Mouse (Mus musculus) midbrain, embryonic 10.5 days (tissue): ENCODE data around the gene 4921539E11Rik. TPM values are rescaled to one million over a fixed set of nuclear protein-coding genes. Genes with fewer than 3 reads are reported as not detected.

Experiments
- DNase-seq: peaks from one replicate; pipeline ENCODE4 v3.0.0-alpha.2; 2017; ENCODE audit warnings: low spot score
- H3K27ac ChIP-seq: fragments of 300-500 bp; sonication (generic); replicated peaks from 2 replicates; pipeline ENCODE4 v1.5.1; 2016; ENCODE audit warnings: mild to moderate bottlenecking
- H3K27me3 ChIP-seq: fragments of 300-500 bp; sonication (generic); 2 replicates; pipeline ENCODE4 v1.6.1; 2016; ENCODE audit warnings: low read depth, mild to moderate bottlenecking; ENCODE audit not compliant: poor library complexity, severe bottlenecking
- H3K36me3 ChIP-seq: fragments of 300-500 bp; sonication (generic); 2 replicates; pipeline ENCODE4 v1.6.1; 2016; ENCODE audit warnings: mild to moderate bottlenecking, moderate library complexity
- H3K4me1 ChIP-seq: fragments of 300-500 bp; sonication (generic); 2 replicates; pipeline ENCODE4 v1.6.1; 2016
- H3K4me3 ChIP-seq: fragments of 300-500 bp; sonication (generic); 2 replicates; pipeline ENCODE4 v1.5.1; 2016; ENCODE audit warnings: mild to moderate bottlenecking, moderate library complexity
- H3K9me3 ChIP-seq: fragments of 300-500 bp; sonication (generic); replicated peaks from 2 replicates; pipeline ENCODE4 v1.6.1; 2016; ENCODE audit warnings: mild to moderate bottlenecking
- WGBS: fragments of 180-500 bp; shearing (Covaris S2); methylation state at CpG from one replicate; pipeline ENCODE4 v1.1.7; 2016; 5-methylcytosine and 5-hydroxymethylcytosine counted together
- polyA plus RNA-seq: library from polyadenylated mRNA; unstranded; fragments of >200 nt; fragmentation: Nextera tagmentation; extraction: Ambion mirVana; gene quantifications from 2 replicates; pipeline ENCODE4 v1.2.1, GENCODE M21; 2016

The 4921539E11Rik gene
- polyA plus RNA-seq, 1 experiment from 2014 or later: not detected

GRCm38 (mm10) chr4:103219011-103219410, 71.7 kb downstream of the 4921539E11Rik start:
- no peak for DNase-seq
- H3K27ac ChIP-seq: no peak overlapping the region
- H3K4me1 ChIP-seq: peaks cover 12% of the 10 kb centered on the region
- H3K4me3 ChIP-seq: no peak overlapping the region
- 77% methylated on average over 5 of the region's 5 CpGs for WGBS
- H3K9me3 ChIP-seq: no peaks in the 10 kb centered on the region
- H3K36me3 ChIP-seq: no peaks in the 10 kb centered on the region
- no peaks in the 10 kb centered on the region for H3K27me3 ChIP-seq

DNA sequence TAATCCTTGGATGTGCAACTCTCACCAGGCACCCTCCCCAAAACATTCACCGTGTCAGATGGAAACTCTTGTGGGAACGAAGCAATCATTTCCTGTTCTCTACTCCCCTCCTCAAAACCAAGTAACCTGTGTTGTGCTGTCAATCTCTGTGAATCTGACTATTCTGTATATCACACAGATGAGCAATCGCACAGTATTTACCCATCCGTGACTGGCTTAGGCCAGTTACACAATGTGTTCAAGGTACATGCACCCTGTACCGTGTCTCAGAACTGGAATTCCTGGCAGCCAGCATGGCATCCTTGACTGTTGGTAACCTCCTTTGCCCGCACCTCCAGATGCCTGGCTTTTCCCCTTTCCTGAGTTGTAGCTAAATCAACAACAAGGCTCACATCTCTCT, 74.6 kb downstream of the 4921539E11Rik start:
- H3K4me1 ChIP-seq: peaks cover 22% of the 10 kb centered on the region

DNA sequence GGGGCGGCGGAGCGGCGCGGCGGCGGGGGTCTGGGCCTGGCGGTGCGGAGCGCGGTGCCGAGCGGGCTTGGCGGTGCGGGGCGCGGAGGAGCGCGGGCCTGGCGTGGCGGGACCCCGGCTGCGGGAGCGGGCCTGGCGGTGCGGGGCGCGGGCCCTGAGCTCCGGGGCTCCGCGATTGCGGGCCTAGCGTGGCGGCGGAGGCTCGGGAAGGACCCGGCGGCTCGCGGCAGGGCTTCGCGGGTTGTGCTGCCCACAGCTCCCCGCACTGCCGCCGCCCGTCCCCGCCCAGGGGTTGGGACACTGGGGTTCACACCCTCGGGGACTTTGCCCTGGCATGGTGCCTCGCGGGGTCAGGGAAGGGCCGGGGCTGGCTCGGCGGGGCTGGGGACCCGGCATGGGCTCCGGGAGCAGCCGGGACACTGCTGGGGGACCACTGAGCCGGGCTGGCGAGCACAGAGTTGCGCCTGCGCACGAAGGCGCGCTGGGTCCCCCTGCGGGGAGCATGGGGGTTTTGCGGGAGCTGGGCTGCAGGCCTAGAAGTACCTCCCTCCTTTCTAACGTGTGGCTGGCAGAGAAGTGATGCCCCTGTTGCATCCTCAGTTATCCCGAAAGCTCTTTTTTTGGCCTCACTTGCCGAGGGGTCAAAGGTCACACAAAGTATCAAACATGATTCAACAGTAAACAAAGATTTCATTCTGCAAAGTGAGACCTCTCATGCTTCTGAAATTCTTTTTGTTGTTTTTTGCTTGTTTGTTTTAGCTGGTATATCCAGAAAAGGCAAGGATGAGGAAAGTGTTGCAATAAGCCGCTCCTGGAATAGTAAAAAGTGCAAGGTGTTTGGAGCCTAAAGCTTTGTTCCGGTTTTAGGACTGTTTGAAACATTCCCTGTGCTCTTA, 75.5 kb downstream of the 4921539E11Rik start, which contains the start of gene Slc35d1:
Gene Slc35d1, minus strand, starts transcription at position 240 of the 896 bp plus-strand sequence.
- no peaks in the 10 kb centered on the region for H3K27me3 ChIP-seq
- H3K36me3 ChIP-seq: peaks cover 12% of the 10 kb centered on the region
- peak; percentile 89 for DNase-seq
- H3K9me3 ChIP-seq: no peaks in the 10 kb centered on the region
- peak within 1 kb of the TSS; percentile 99 for H3K27ac ChIP-seq
- peak within 1 kb of the TSS; percentile 66 for H3K4me3 ChIP-seq
- WGBS: 3% methylated on average over 70 of the region's 70 CpGs
- H3K4me1 ChIP-seq: peaks cover 22% of the 10 kb centered on the region

More for the DNA sequence above, 74.6 kb downstream of the 4921539E11Rik start:
- no peak overlapping the region for H3K27ac ChIP-seq
- 87% methylated on average over 6 of the region's 6 CpGs for WGBS
- peaks cover 3% of the 10 kb centered on the region for H3K36me3 ChIP-seq
- H3K27me3 ChIP-seq: no peaks in the 10 kb centered on the region
- DNase-seq: no peak
- no peak overlapping the region for H3K4me3 ChIP-seq
- H3K9me3 ChIP-seq: no peaks in the 10 kb centered on the region

DNA sequence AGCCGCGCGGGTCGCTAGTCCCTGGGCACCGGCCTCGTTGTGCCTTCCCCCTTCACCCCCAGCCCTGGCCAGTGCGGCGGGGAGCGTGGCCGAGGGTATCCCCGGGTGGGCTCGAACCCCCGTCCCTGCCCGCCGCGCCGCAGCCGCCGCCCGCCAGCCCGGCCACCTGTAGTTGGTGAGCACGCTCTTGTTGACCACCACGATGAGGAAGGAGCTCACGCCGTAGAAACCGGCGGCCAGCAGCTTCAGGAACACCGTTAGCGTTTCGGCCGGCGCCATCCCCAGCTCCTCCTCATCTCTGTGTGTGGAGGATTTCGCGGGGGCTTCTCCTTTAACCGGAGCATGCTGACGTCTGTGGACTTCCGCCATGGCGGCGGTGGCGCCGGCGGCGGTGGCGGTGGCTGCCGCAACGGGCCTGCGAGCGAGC, 76.2 kb downstream of the 4921539E11Rik start:
- H3K36me3 ChIP-seq: peaks cover 18% of the 10 kb centered on the region
- DNase-seq: peak; percentile 83
- no peaks in the 10 kb centered on the region for H3K9me3 ChIP-seq
- H3K4me3 ChIP-seq: peak overlapping the region; percentile 66
- under 1% methylated on average over 48 of the region's 48 CpGs for WGBS
- H3K4me1 ChIP-seq: peaks cover 22% of the 10 kb centered on the region
- H3K27ac ChIP-seq: peak overlapping the region; percentile 99
- no peaks in the 10 kb centered on the region for H3K27me3 ChIP-seq

DNA sequence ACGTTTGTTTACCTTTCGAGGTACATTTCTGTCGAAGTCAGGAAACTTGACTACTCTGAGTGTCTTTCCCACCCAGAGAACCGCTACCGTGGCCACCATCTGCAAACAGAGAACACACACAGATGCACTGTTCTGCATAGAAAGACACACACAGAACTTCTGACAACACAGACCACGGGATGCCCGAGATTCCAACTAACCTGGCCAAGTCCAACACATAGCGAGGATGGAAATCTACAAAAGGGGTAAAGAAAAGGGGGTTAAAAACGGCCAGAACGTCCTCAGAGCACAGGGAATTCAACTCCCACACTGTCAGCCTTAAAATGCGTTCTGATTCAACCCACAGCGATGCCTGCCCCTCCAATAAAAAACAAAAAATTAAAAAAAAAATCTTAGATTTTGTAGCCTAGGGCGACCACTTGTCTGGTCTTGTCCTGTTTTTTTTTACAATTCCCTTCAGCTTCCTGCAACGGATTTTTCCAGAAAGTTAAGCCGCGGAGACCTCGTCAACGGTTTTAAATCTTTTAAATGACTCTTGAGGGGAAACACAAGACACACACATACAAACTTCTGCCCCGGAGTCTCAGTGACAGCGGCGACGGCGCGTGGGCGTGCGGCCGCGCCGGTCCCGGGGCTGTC, 76.7 kb downstream of the 4921539E11Rik start:
- DNase-seq: peak; percentile 29
- Histone ChIP-seq H3K27me3 (no peaks in the 10 kb centered on the region), H3K4me1 (peaks cover 22% of the 10 kb centered on the region), H3K27ac (peak overlapping the region; percentile 99), H3K36me3 (peaks cover 23% of the 10 kb centered on the region), H3K4me3 (peak overlapping the region; percentile 66), H3K9me3 (no peaks in the 10 kb centered on the region)
- WGBS: 7% methylated on average over 30 of the region's 30 CpGs

- no peak overlapping the region for H3K27ac ChIP-seq
- peaks cover 77% of the 10 kb centered on the region for H3K36me3 ChIP-seq
- H3K4me3 ChIP-seq: no peak overlapping the region
- peaks cover 5% of the 10 kb centered on the region for H3K4me1 ChIP-seq
- no peaks in the 10 kb centered on the region for H3K27me3 ChIP-seq
- WGBS: 95% methylated on average over 1 of the region's 1 CpGs
- DNase-seq: no peak
- H3K9me3 ChIP-seq: no peaks in the 10 kb centered on the region
Observed at GRCm38 (mm10) chr4:103208553-103208952, 82.1 kb downstream of the 4921539E11Rik start.

DNA sequence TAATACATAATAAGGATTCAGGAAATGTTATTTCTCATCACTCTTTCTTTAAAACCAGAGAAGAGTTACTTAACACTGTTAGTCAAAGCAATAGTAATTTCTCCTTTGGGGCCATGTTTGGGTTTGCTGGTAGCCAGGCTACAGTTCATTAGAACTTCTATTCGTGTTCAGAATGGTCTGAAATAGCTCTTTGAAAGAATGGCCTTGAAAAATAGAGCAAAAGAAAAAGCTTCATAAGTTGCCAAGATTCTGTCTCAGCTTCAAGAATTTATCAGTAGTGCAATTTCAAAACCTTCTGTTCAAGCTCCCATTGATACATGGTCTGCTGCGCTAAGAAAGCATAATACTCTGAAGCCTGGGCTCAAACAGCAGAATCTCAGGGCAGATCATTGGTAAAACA, 87.0 kb downstream of the 4921539E11Rik start:
- no peaks in the 10 kb centered on the region for H3K4me1 ChIP-seq
- no peaks in the 10 kb centered on the region for H3K27me3 ChIP-seq
- no peak overlapping the region for H3K27ac ChIP-seq
- DNase-seq: no peak
- WGBS: 93% methylated on average over 2 of the region's 2 CpGs
- H3K36me3 ChIP-seq: peaks cover 79% of the 10 kb centered on the region
- no peaks in the 10 kb centered on the region for H3K9me3 ChIP-seq
- no peak overlapping the region for H3K4me3 ChIP-seq

GRCm38 (mm10) chr4:103200046-103200445, 90.6 kb downstream of the 4921539E11Rik start:
- H3K27ac ChIP-seq: no peak overlapping the region
- no peak for DNase-seq
- 92% methylated on average over 1 of the region's 1 CpGs for WGBS
- no peak overlapping the region for H3K4me3 ChIP-seq
- H3K36me3 ChIP-seq: peaks cover 68% of the 10 kb centered on the region
- H3K27me3 ChIP-seq: no peaks in the 10 kb centered on the region
- no peaks in the 10 kb centered on the region for H3K4me1 ChIP-seq
- no peaks in the 10 kb centered on the region for H3K9me3 ChIP-seq

DNA sequence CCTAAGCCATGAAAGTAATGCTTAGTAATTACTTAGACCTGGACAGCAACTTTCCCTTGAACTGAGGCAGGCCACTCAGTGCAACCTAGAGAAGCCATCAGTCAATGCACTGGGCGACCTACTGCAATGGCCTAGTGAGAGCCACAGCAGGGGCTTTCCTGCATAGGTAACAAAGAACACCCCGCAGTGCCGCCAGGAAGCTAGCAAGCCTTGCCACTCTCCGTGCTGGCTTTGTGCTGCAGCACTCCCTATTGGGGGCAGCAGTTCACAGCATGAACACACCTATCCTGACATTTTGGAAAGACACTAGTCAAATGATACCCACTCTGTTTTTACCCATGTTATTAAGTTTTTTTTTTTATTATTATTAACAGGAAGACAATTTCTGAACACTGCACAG, 91.6 kb downstream of the 4921539E11Rik start:
- no peak overlapping the region for H3K27ac ChIP-seq
- no peak overlapping the region for H3K4me3 ChIP-seq
- H3K36me3 ChIP-seq: peaks cover 65% of the 10 kb centered on the region
- 38% methylated on average over 4 of the region's 4 CpGs for WGBS
- no peaks in the 10 kb centered on the region for H3K27me3 ChIP-seq
- no peaks in the 10 kb centered on the region for H3K9me3 ChIP-seq
- no peaks in the 10 kb centered on the region for H3K4me1 ChIP-seq
- no peak for DNase-seq

DNA sequence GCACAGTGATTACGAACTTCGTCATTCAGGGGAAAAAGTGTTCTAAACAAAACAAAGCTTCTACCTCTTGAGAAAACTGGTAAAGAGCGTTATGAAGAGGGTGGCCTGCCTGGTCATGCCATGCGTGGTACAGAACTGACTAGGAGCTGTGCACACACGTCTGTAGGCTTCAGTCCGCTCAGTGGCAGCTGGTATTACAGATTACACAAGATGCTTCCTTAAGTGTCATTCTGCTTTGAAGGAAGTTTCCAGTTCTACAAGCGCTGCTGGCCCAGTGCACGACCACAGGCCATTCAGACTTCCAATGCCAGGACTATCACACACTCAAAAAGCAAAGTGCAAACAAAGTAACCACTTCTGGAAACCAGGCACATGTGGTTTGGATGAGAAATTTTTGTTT, 93.3 kb downstream of the 4921539E11Rik start:
- DNase-seq: no peak
- Histone ChIP-seq H3K4me1 (no peaks in the 10 kb centered on the region), H3K27me3 (no peaks in the 10 kb centered on the region), H3K36me3 (peaks cover 72% of the 10 kb centered on the region), H3K9me3 (peaks cover 2% of the 10 kb centered on the region; the same call in 1 of the 2 replicates), H3K27ac (no peak overlapping the region), H3K4me3 (no peak overlapping the region)
- WGBS: 95% methylated on average over 8 of the region's 8 CpGs

GRCm38 (mm10) chr4:103192421-103192820, 98.2 kb downstream of the 4921539E11Rik start:
- H3K4me3 ChIP-seq: no peak overlapping the region
- no peak for DNase-seq
- peaks cover 3% of the 10 kb centered on the region; the same call in 1 of the 2 replicates for H3K9me3 ChIP-seq
- H3K4me1 ChIP-seq: no peaks in the 10 kb centered on the region
- H3K36me3 ChIP-seq: peaks cover 85% of the 10 kb centered on the region
- no peaks in the 10 kb centered on the region for H3K27me3 ChIP-seq
- 85% methylated on average over 2 of the region's 2 CpGs for WGBS
- H3K27ac ChIP-seq: no peak overlapping the region

- H3K27ac ChIP-seq: no peak overlapping the region
- H3K36me3 ChIP-seq: peaks cover 80% of the 10 kb centered on the region
- no peaks in the 10 kb centered on the region for H3K4me1 ChIP-seq
- 88% methylated on average over 8 of the region's 8 CpGs for WGBS
- DNase-seq: no peak
- no peak overlapping the region for H3K4me3 ChIP-seq
- no peaks in the 10 kb centered on the region for H3K27me3 ChIP-seq
- H3K9me3 ChIP-seq: peaks cover 3% of the 10 kb centered on the region; the same call in 1 of the 2 replicates
Observed at GRCm38 (mm10) chr4:103188786-103189640, 101.7 kb downstream of the 4921539E11Rik start.
